Mouse (Mus musculus): ENCODE data around the gene Abca1. TPM values are rescaled to one million over a fixed set of nuclear protein-coding genes. Genes with fewer than 3 reads are reported as not detected.

Gene Abca1
- total and polyA plus RNA-seq, 3 experiments = 27.8 to 213 (median 137) TPM

- DNase-seq = no peak
Measured at GRCm38 (mm10) chr4:53085634-53086033, 74.1 kb downstream of the Abca1 start.

GRCm38 (mm10) chr4:53083071-53083470 is 76.6 kb downstream of the Abca1 start:
- DNase-seq = no peak

GRCm38 (mm10) chr4:53082451-53082850 is 77.2 kb downstream of the Abca1 start:
- no peak for DNase-seq

- DNase-seq = no peak
Measured at GRCm38 (mm10) chr4:53081851-53082250, 77.8 kb downstream of the Abca1 start.

- no peak for DNase-seq
Measured at GRCm38 (mm10) chr4:53080290-53080689, 79.4 kb downstream of the Abca1 start.

GRCm38 (mm10) chr4:53078793-53079310 is 80.8 kb downstream of the Abca1 start:
- DNase-seq = no peak

GRCm38 (mm10) chr4:53076788-53077350 is 82.8 kb downstream of the Abca1 start:
- DNase-seq = no peak

- DNase-seq = no peak
Measured at GRCm38 (mm10) chr4:53073025-53073424, 86.7 kb downstream of the Abca1 start.

GRCm38 (mm10) chr4:53062301-53063008 is 97.2 kb downstream of the Abca1 start:
- no peak for DNase-seq

GRCm38 (mm10) chr4:53046238-53047022 is 113.3 kb downstream of the Abca1 start:
- DNase-seq = no peak

- DNase-seq = no peak
Measured at GRCm38 (mm10) chr4:53045807-53046206, 113.9 kb downstream of the Abca1 start.

- no peak for DNase-seq
Measured at GRCm38 (mm10) chr4:53043819-53044218, 115.9 kb downstream of the Abca1 start.

- no peak for DNase-seq
Measured at GRCm38 (mm10) chr4:53030326-53030948, 129.3 kb downstream of the Abca1 start.

- no peak for DNase-seq
Measured at GRCm38 (mm10) chr4:53027811-53028210, 131.9 kb downstream of the Abca1 start.

GRCm38 (mm10) chr4:53024397-53024796 is 135.3 kb downstream of the Abca1 start:
- DNase-seq = no peak

GRCm38 (mm10) chr4:53023189-53023925 is 136.3 kb downstream of the Abca1 start:
- no peak for DNase-seq

GRCm38 (mm10) chr4:53018392-53018791 is 141.3 kb downstream of the Abca1 start:
- no peak for DNase-seq

GRCm38 (mm10) chr4:53015024-53015423 is 144.7 kb downstream of the Abca1 start:
- DNase-seq = no peak

- DNase-seq = no peak
Measured at GRCm38 (mm10) chr4:53014421-53014820, 145.3 kb downstream of the Abca1 start.

- DNase-seq = peak; percentile 97
Measured at GRCm38 (mm10) chr4:53011732-53012361, 147.8 kb downstream of the Abca1 start, which contains the start of gene Nipsnap3b. Gene Nipsnap3b, plus strand, starts transcription at chr4:53011880.

- no peak for DNase-seq
Measured at GRCm38 (mm10) chr4:53009871-53010270, 149.8 kb downstream of the Abca1 start.
